Mouse (Mus musculus) common myeloid progenitor, adult 5-6 weeks (primary cell): Measurements from ENCODE around the gene Stat4. TPM values are rescaled to one million over a fixed set of nuclear protein-coding genes. Genes with fewer than 3 reads are reported as not detected.
"Not testable (repeated sequence)": the region's sequence is repeated elsewhere in the genome, so short reads cannot be mapped to it uniquely, and the experiment has no call there.

Source experiments
- ATAC-seq: replicated peaks from 2 replicates; pipeline ENCODE4 v1.8.0; 2016; ENCODE audit warnings: low read depth, mild to moderate bottlenecking, moderate TSS enrichment, inconsistent platforms; ENCODE audit not compliant: poor library complexity, severe bottlenecking
- total RNA-seq: library from RNA; stranded (forward); fragments of 200-1000, 187-1606 nt; gene quantifications from 2 replicates; pipeline ENCODE4 v1.2.3, GENCODE M21; 2017

Gene Stat4
- total RNA-seq, 1 experiment from 2014 or later: 39.4 TPM

- ATAC-seq: peak; percentile 82
Observed at GRCm38 (mm10) chr1:52021936-52022725, 35.2 kb downstream of the Stat4 start.

- ATAC-seq: no peak
Observed at GRCm38 (mm10) chr1:52028686-52029085, 41.7 kb downstream of the Stat4 start.

- no peak for ATAC-seq
Observed at GRCm38 (mm10) chr1:52034816-52035752, 48.1 kb downstream of the Stat4 start.

- ATAC-seq: no peak
Observed at GRCm38 (mm10) chr1:52039151-52039550, 52.2 kb downstream of the Stat4 start.

GRCm38 (mm10) chr1:52039626-52040025 is 52.7 kb downstream of the Stat4 start:
- no peak for ATAC-seq

GRCm38 (mm10) chr1:52040366-52041061 is 53.6 kb downstream of the Stat4 start:
- ATAC-seq: no peak

GRCm38 (mm10) chr1:52043191-52043590 is 56.2 kb downstream of the Stat4 start:
- ATAC-seq: no peak

GRCm38 (mm10) chr1:52046891-52047290 is 59.9 kb downstream of the Stat4 start:
- ATAC-seq: not testable (repeated sequence)

GRCm38 (mm10) chr1:52048711-52049110 is 61.8 kb downstream of the Stat4 start:
- ATAC-seq: no peak

- 0 out of 2 replicates have a peak, but pooled peaks have one; percentile 32 for ATAC-seq
Observed at GRCm38 (mm10) chr1:52049827-52050226, 62.9 kb downstream of the Stat4 start.

- ATAC-seq: no peak
Observed at GRCm38 (mm10) chr1:52051542-52051941, 64.6 kb downstream of the Stat4 start.

GRCm38 (mm10) chr1:52052910-52053309 is 66.0 kb downstream of the Stat4 start:
- ATAC-seq: no peak

GRCm38 (mm10) chr1:52055947-52056346 is 69.0 kb downstream of the Stat4 start:
- no peak for ATAC-seq

GRCm38 (mm10) chr1:52057153-52057552 is 70.2 kb downstream of the Stat4 start:
- ATAC-seq: no peak

GRCm38 (mm10) chr1:52066276-52066675 is 79.3 kb downstream of the Stat4 start:
- no peak for ATAC-seq

- ATAC-seq: peak; percentile 56
Observed at GRCm38 (mm10) chr1:52066694-52067093, 79.7 kb downstream of the Stat4 start.

- ATAC-seq: no peak
Observed at GRCm38 (mm10) chr1:52079724-52080367, 92.9 kb downstream of the Stat4 start.

- no peak for ATAC-seq
Observed at GRCm38 (mm10) chr1:52080375-52080774, 93.4 kb downstream of the Stat4 start.

- ATAC-seq: peak; percentile 42; the same call in 1 of the 2 replicates
Observed at GRCm38 (mm10) chr1:52086236-52086635, 99.3 kb downstream of the Stat4 start.

- no peak for ATAC-seq
Observed at GRCm38 (mm10) chr1:52087128-52087527, 100.2 kb downstream of the Stat4 start.
